Mouse (Mus musculus) left cerebral cortex, adult 18-20 months (tissue): ENCODE data around the gene Map1b. TPM values are rescaled to one million over a fixed set of nuclear protein-coding genes. Genes with fewer than 3 reads are reported as not detected.

Experiments used
- DNase-seq, 2 experiments: peaks; one replicate each; pipeline ENCODE4 v3.0.0; 2021 to 2022; ENCODE audit warnings: low spot score in 2 of 2, mixed read lengths in 1 of 2
- total RNA-seq, 2 experiments: library from RNA; stranded (reverse); gene quantifications; 2 replicates each; pipeline ENCODE4 v1.2.3; 2021

Gene Map1b
- total RNA-seq, 2 experiments from 2014 or later = 597 to 612 TPM

- DNase-seq = peak in 1 of 2 experiments; percentile 36
Measured at GRCm38 (mm10) chr13:99412477-99413080, 103.8 kb downstream of the Map1b start.

- no peak for DNase-seq
Measured at GRCm38 (mm10) chr13:99411761-99412160, 104.6 kb downstream of the Map1b start.

GRCm38 (mm10) chr13:99410611-99411515 lies 105.5 kb downstream of the Map1b start:
- DNase-seq = no peak

GRCm38 (mm10) chr13:99409216-99409615 lies 107.1 kb downstream of the Map1b start:
- DNase-seq = no peak

GRCm38 (mm10) chr13:99399373-99399772 lies 117.0 kb downstream of the Map1b start:
- DNase-seq = no peak

- DNase-seq = no peak
Measured at GRCm38 (mm10) chr13:99398149-99398701, 118.1 kb downstream of the Map1b start.

- peak in 1 of 2 experiments; percentile 12 for DNase-seq
Measured at GRCm38 (mm10) chr13:99397228-99397627, 119.1 kb downstream of the Map1b start.

GRCm38 (mm10) chr13:99395531-99395930 lies 120.8 kb downstream of the Map1b start:
- DNase-seq = peak in 1 of 2 experiments; percentile 38

- DNase-seq = no peak
Measured at GRCm38 (mm10) chr13:99394694-99395093, 121.6 kb downstream of the Map1b start.

- no peak for DNase-seq
Measured at GRCm38 (mm10) chr13:99393128-99393527, 123.2 kb downstream of the Map1b start.

GRCm38 (mm10) chr13:99391417-99391816 lies 124.9 kb downstream of the Map1b start:
- peak; percentile 60 to 73 for DNase-seq

- DNase-seq = no peak
Measured at GRCm38 (mm10) chr13:99387901-99388811, 128.2 kb downstream of the Map1b start.

GRCm38 (mm10) chr13:99386341-99386740 lies 130.0 kb downstream of the Map1b start:
- DNase-seq = no peak

- no peak for DNase-seq
Measured at GRCm38 (mm10) chr13:99385911-99386310, 130.4 kb downstream of the Map1b start.

GRCm38 (mm10) chr13:99384555-99385203 lies 131.7 kb downstream of the Map1b start:
- no peak for DNase-seq

- no peak for DNase-seq
Measured at GRCm38 (mm10) chr13:99382373-99382772, 134.0 kb downstream of the Map1b start.

- DNase-seq = no peak
Measured at GRCm38 (mm10) chr13:99378223-99378622, 138.1 kb downstream of the Map1b start.

GRCm38 (mm10) chr13:99377055-99377454 lies 139.3 kb downstream of the Map1b start:
- DNase-seq = no peak

GRCm38 (mm10) chr13:99375550-99375949 lies 140.8 kb downstream of the Map1b start:
- peak; percentile 81 to 91 for DNase-seq

GRCm38 (mm10) chr13:99374191-99374590 lies 142.1 kb downstream of the Map1b start:
- no peak for DNase-seq
